Mouse (Mus musculus) erythroblast, embryonic 14.5 days (primary cell): Measurements from ENCODE around the gene Bicd2.

ENCODE experiments used
- GATA1 ChIP-seq: IDR thresholded peaks from 2 replicates; pipeline ENCODE4 v1.6.1; 2012; ENCODE audit warnings: low read length, inconsistent platforms, mixed read lengths
- TAL1 ChIP-seq: IDR thresholded peaks from 3 replicates; pipeline ENCODE4 v1.6.1; 2012; ENCODE audit warnings: low read length, inconsistent platforms, mixed read lengths

- TF ChIP-seq TAL1 (no peak), GATA1 (no peak)
Measured at GRCm38 (mm10) chr13:49394886-49395447, 53.6 kb downstream of the Bicd2 start.
